Mouse (Mus musculus) midbrain, embryonic 16.5 days (tissue): ENCODE results near the gene Tsc22d1. TPM values are rescaled to one million over a fixed set of nuclear protein-coding genes. Genes with fewer than 3 reads are reported as not detected.

Source experiments
- ATAC-seq: fragments of 200-750 bp; cut with Nextera tagmentation; 2 replicates; pipeline ENCODE4 v1.8.0; 2017; ENCODE audit warnings: moderate TSS enrichment
- H3K27ac ChIP-seq: fragments of 300-500 bp; sonication (generic); 2 replicates; pipeline ENCODE4 v1.5.1; 2014; ENCODE audit warnings: mild to moderate bottlenecking, low read length, mixed read lengths
- H3K27me3 ChIP-seq: fragments of 300-500 bp; sonication (generic); 2 replicates; pipeline ENCODE4 v1.6.1; 2014; ENCODE audit warnings: low read depth, low read length, mixed read lengths; ENCODE audit not compliant: control insufficient read depth, insufficient read depth
- H3K36me3 ChIP-seq: fragments of 300-500 bp; sonication (generic); 2 replicates; pipeline ENCODE4 v1.6.1; 2014; ENCODE audit warnings: mild to moderate bottlenecking, low read length, moderate library complexity, mixed read lengths; ENCODE audit not compliant: control insufficient read depth, insufficient read depth
- H3K4me1 ChIP-seq: fragments of 300-500 bp; sonication (generic); 2 replicates; pipeline ENCODE4 v1.6.1; 2014; ENCODE audit warnings: mild to moderate bottlenecking, low read length, mixed read lengths; ENCODE audit not compliant: control insufficient read depth, insufficient read depth
- H3K4me2 ChIP-seq: fragments of 300-500 bp; sonication (generic); 2 replicates; pipeline ENCODE4 v1.6.1; 2014; ENCODE audit warnings: mild to moderate bottlenecking, low read length, mixed read lengths
- H3K4me3 ChIP-seq: fragments of 300-500 bp; sonication (generic); 2 replicates; pipeline ENCODE4 v1.5.1; 2014; ENCODE audit warnings: low read depth, mild to moderate bottlenecking, low read length, moderate library complexity, mixed read lengths
- H3K9ac ChIP-seq: fragments of 300-500 bp; sonication (generic); 2 replicates; pipeline ENCODE4 v1.6.1; 2014; ENCODE audit warnings: low read depth, low read length, mixed read lengths
- H3K9me3 ChIP-seq: fragments of 300-500 bp; sonication (generic); replicated peaks from 2 replicates; pipeline ENCODE4 v1.6.1; 2014; ENCODE audit warnings: mild to moderate bottlenecking, low read length, mixed read lengths; ENCODE audit not compliant: control insufficient read depth, poor library complexity, severe bottlenecking
- WGBS: fragments of 180-500 bp; shearing (Covaris S2); extraction: QIAGEN DNeasy Blood & Tissue Kit; methylation state at CpG from one replicate; pipeline ENCODE4 v1.1.7; 2014; 5-methylcytosine and 5-hydroxymethylcytosine counted together
- polyA plus RNA-seq: library from polyadenylated mRNA; unstranded; fragments of >200 nt; fragmentation: Nextera tagmentation; extraction: Ambion mirVana; gene quantifications from 2 replicates; pipeline ENCODE4 v1.2.1, GENCODE M21; 2015

Tsc22d1 gene
- 738 and 762 TPM in 2 replicates for polyA plus RNA-seq

DNA sequence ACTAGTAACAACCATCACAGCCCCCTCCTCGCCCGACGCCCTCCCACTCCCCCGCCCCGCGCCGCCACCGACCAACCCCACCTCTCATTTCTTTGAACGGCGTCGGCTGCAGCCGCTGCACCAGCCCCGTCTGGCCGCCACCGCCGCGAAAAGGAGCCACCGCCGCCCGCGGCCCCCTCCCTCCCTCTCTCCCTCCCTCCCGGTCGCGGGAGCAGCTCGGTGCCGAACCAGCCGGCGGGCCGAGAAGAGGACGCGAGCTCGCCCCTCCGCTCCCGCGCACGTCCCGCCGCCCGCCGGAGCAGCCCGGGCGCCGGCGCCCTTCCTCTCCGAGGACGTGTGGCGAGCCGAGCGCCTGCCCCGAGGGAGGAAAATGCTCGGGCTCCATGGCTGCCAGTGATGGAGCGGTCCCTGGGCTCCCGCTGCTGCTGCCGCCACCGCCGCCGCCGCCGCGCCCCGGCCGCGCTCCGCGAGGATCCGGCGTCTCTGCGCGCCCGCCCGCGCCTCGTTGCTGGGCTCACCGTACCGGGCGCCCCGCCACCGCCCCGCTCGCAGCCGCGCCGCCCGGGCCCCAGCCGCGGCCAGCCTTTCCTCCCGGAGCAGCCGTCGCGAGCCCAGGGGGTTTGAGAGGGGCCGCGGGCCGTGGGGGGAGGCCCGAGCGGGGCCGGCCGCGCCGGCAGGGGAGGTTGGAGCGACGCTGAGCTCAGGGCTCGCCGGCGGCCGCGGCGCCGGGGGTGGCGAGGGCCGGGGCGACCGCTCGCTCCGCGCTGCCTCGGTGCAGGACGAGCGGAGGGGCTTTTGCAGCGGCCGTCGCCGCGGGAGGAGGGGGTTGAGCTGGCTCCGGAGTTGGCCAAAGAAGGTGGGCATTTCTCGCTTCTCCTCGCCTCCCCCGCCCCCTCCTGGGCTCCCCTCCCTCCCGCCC lies at the start of gene Tsc22d1:
Gene Tsc22d1 (plus strand): TSS at position 100 of the 919 bp plus-strand sequence.
- WGBS: under 1% methylated on average over 72 of the region's 128 CpGs
- no peaks in the 10 kb centered on the region for H3K9me3 ChIP-seq
- peak within 1 kb of the TSS; percentile 99 for H3K9ac ChIP-seq
- no peaks in the 10 kb centered on the region for H3K27me3 ChIP-seq
- peak within 1 kb of the TSS; percentile 100 for H3K27ac ChIP-seq
- peak within 1 kb of the TSS; percentile 88 for H3K4me2 ChIP-seq
- peak; percentile 9 for ATAC-seq
- peaks cover 40% of the 10 kb centered on the region for H3K4me1 ChIP-seq
- H3K36me3 ChIP-seq: peaks cover 13% of the 10 kb centered on the region; the same call in 1 of the 2 replicates
- H3K4me3 ChIP-seq: peak within 1 kb of the TSS; percentile 98

DNA sequence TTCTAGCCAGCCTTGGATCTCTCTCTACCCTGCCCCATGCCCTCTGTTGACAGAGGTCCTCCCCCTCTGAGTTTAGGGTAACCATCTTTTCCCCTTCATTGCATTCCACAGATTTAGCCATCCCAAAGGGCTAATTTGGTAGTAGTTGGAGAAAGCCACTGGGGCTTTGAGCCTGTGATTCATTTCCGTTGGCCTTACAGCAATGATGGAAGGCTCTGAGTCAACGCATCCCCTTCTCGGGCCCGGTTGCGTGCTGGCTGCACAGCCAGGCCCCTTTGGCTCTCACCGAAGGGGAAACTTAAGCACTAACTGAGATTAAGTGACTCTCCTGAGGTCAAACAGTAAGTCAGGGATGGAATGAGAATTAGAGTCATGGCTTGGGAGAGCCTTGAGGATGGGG lies 41.1 kb upstream of the Tsc22d1 start:
- Histone ChIP-seq H3K9me3 (no peaks in the 10 kb centered on the region), H3K27ac (no peak overlapping the region), H3K27me3 (no peaks in the 10 kb centered on the region), H3K4me1 (no peaks in the 10 kb centered on the region), H3K4me3 (no peak overlapping the region), H3K4me2 (no peak overlapping the region), H3K36me3 (no peaks in the 10 kb centered on the region), H3K9ac (no peak overlapping the region)
- ATAC-seq: no peak
- 93% methylated on average over 6 of the region's 6 CpGs for WGBS

DNA sequence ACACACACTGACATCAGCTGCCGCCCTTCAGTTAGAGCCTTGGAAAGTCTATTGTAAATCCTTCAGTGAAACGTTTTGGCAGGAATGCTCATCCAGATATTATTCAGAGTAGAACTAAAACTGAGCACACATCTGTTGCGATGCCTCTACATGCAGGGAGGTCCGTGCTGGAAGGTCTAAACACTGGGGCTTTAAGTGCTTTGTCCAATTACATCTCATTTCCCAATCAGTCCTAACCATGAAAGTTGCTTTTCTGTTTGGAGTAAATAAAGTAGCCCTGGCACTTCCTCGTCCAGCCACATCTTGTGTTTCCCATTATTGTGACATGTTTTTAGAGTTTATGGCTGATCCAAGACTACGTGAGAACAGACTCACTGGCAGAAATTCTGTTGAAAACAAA lies 40.2 kb upstream of the Tsc22d1 start:
- Histone ChIP-seq H3K9ac (no peak overlapping the region), H3K27me3 (no peaks in the 10 kb centered on the region), H3K9me3 (no peaks in the 10 kb centered on the region), H3K4me2 (no peak overlapping the region), H3K4me3 (no peak overlapping the region), H3K36me3 (no peaks in the 10 kb centered on the region), H3K27ac (no peak overlapping the region), H3K4me1 (no peaks in the 10 kb centered on the region)
- 78% methylated on average over 6 of the region's 6 CpGs for WGBS
- no peak for ATAC-seq

DNA sequence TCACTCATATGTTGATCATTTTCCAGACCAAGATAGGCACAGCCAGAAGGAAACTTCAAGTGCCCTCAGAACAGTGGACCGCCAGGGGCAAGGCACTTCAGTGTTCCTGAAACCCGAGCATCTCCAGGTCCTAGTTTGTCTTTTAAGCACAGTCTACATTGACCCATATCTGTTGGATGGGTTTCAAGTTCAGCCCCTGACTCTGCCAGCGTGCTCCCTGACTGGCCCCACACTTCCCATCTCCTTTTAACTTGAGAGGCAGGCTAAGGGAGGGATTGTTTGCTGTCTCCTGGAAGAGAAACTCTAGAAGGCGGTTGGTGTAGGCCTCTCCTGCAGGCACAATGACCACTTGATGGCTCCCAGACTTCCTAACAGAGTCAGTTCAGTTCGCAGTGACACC lies 38.2 kb upstream of the Tsc22d1 start:
- no peak overlapping the region for H3K4me3 ChIP-seq
- WGBS: 82% methylated on average over 5 of the region's 5 CpGs

DNA sequence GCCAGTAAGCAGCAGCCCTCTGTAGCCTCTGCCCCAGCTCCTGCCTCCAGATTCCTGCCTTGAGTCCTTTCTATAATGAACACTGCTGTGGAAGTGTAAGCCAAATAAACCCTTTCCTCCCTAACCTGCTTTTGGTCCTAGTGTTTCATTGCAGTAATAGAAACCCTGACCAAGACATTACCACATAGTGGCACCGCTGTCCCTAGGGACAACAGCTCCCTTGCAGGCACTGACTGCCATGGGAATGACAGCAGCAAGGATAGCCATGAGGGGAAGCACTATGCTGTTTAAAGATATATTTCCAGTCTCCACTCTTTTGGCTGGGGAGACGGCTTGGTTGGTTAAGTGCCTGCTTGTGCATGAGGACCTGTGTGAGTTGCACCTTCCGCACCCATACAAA lies 35.4 kb upstream of the Tsc22d1 start:
- no peak for ATAC-seq
- no peak overlapping the region for H3K4me2 ChIP-seq
- no peaks in the 10 kb centered on the region for H3K36me3 ChIP-seq

More for the DNA sequence above, 38.2 kb upstream of the Tsc22d1 start:
- Histone ChIP-seq H3K9ac (no peak overlapping the region), H3K27me3 (no peaks in the 10 kb centered on the region), H3K27ac (no peak overlapping the region), H3K9me3 (no peaks in the 10 kb centered on the region), H3K4me1 (no peaks in the 10 kb centered on the region), H3K4me2 (no peak overlapping the region), H3K36me3 (no peaks in the 10 kb centered on the region)
- no peak for ATAC-seq

DNA sequence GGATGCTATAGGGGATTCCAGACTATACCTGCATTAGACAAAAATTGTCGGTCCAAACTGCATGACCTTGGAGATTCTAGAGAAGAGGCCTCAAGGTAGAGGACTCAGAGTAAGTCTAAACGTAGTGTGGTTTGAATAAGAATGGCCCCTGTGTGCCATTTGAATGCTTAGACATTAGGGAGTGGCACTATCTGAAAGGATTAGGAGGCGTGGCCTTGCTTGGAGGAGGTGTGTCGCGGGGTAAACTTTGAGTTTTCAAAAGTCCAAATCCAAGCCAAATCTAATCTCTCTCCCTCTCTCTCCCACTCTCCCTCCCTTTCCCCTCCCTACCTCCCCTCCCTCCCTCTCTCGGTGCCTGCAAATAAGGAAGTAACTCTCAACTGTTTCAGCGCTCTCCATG lies 26.7 kb upstream of the Tsc22d1 start:
- 70% methylated on average over 7 of the region's 7 CpGs for WGBS
- no peaks in the 10 kb centered on the region for H3K36me3 ChIP-seq
- no peak overlapping the region for H3K4me2 ChIP-seq
- H3K4me1 ChIP-seq: no peaks in the 10 kb centered on the region
- H3K27me3 ChIP-seq: no peaks in the 10 kb centered on the region
- H3K4me3 ChIP-seq: no peak overlapping the region
- no peak for ATAC-seq
- no peak overlapping the region for H3K9ac ChIP-seq
- no peaks in the 10 kb centered on the region for H3K9me3 ChIP-seq
- H3K27ac ChIP-seq: no peak overlapping the region

More for the DNA sequence above, 35.4 kb upstream of the Tsc22d1 start:
- Histone ChIP-seq H3K4me1 (no peaks in the 10 kb centered on the region), H3K9ac (no peak overlapping the region), H3K9me3 (no peaks in the 10 kb centered on the region), H3K27me3 (no peaks in the 10 kb centered on the region), H3K27ac (no peak overlapping the region), H3K4me3 (no peak overlapping the region)
- 97% methylated on average over 3 of the region's 3 CpGs for WGBS

DNA sequence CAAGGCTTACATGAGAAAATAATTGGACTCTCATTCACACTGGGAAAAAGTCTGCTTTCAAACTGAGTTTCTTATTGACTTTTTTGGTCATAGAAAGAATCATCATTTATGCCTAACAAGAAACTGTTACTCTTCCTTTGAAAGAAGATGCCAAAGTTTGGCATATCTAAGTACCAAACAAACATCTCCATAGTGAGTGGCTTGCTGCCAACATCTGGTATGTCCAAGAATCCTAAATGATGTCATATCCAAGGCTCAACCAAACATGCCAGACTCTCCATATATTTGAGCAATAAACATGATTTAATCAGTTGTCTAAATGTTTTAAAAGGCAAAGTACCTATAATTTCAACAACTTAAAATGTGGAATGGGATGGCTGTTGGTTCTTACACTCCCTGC lies 16.5 kb upstream of the Tsc22d1 start:
- H3K4me3 ChIP-seq: no peak overlapping the region
- H3K36me3 ChIP-seq: no peaks in the 10 kb centered on the region
- H3K4me1 ChIP-seq: peaks cover 6% of the 10 kb centered on the region; the same call in 1 of the 2 replicates
- no peak overlapping the region for H3K27ac ChIP-seq
- no peak for ATAC-seq
- no peak overlapping the region for H3K9ac ChIP-seq
- no peaks in the 10 kb centered on the region for H3K27me3 ChIP-seq
- no peak overlapping the region for H3K4me2 ChIP-seq
- H3K9me3 ChIP-seq: no peaks in the 10 kb centered on the region

DNA sequence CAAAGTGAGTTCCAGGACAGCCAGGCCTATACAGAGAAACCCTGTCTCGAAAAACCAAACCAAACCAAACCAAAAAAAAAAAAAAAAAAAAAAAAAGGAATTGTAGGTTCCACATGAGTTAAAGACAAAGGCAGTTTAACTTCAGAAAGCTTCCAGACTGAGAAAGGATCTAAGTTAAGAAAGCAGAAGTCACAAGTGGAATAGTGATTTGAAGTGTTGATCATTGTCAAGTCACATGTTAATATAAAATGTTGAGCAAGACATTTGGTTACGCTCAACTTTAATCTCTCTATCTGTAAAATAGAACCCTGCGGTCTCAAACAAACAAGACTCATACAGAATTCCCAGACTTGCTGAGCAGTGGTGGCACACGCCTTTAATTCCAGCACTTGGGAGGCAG lies 12.2 kb upstream of the Tsc22d1 start:
- no peak overlapping the region for H3K9ac ChIP-seq

DNA sequence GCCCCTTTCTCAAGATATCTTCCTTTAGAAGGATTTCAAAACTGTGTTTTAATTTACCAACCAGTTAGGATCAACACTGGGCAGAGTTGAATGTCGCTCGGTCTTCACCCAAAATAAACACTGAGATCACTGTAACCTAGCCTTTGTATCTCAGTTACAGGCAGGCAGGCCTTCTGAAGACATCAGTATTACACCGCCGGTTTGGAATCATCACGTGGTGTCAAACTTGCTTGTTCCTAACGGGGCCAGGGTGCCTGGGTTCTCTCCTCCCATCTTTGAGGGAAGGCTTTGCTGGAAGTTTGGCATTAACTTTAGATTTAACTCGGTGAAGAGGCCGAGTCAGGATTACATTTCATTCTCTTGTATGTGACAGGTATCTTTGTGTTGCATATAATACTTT lies 5.7 kb upstream of the Tsc22d1 start:
- H3K9me3 ChIP-seq: no peaks in the 10 kb centered on the region
- H3K4me3 ChIP-seq: no peak overlapping the region
- H3K4me1 ChIP-seq: peaks cover 7% of the 10 kb centered on the region
- 76% methylated on average over 8 of the region's 8 CpGs for WGBS
- no peak overlapping the region for H3K4me2 ChIP-seq
- no peaks in the 10 kb centered on the region for H3K27me3 ChIP-seq
- no peaks in the 10 kb centered on the region for H3K36me3 ChIP-seq
- ATAC-seq: no peak
- no peak overlapping the region for H3K27ac ChIP-seq
- H3K9ac ChIP-seq: no peak overlapping the region

More for the DNA sequence above, 12.2 kb upstream of the Tsc22d1 start:
- ATAC-seq: no peak
- WGBS: 94% methylated on average over 4 of the region's 4 CpGs
- H3K27me3 ChIP-seq: no peaks in the 10 kb centered on the region
- H3K27ac ChIP-seq: no peak overlapping the region
- H3K4me2 ChIP-seq: no peak overlapping the region
- 0 out of 2 replicates have a peak, but pooled peaks cover 2% of the 10 kb centered on the region for H3K4me1 ChIP-seq
- no peaks in the 10 kb centered on the region for H3K36me3 ChIP-seq
- no peak overlapping the region for H3K4me3 ChIP-seq
- no peaks in the 10 kb centered on the region for H3K9me3 ChIP-seq
